ENCODE assay signal across 17 mouse cellular contexts in genomic region chr3:147240651-147241050, GRCm38 (mm10).
A peak's percentile ranks its signal among the peaks of the same experiment; 100 is the strongest.
DNase-seq lines count a peak whose midpoint lies in the region; ATAC-seq and TF ChIP-seq lines count a peak whose summit lies in the region.
"Had no signal": no experiment of that assay in that cellular context is flagged by ENCODE, and none has a peak within 500 bp of the region (broad histone marks: within the 10 kb centered on the region; RNA-seq: fewer than 3 reads in every experiment).

No protein-coding gene starts in this region.

- H3K27ac ChIP-seq in hindbrain, postnatal 0 days, result no peak overlapping the region
- no peak overlapping the region for H3K27ac ChIP-seq in hindbrain, embryonic 12.5 days
- no peak overlapping the region for H3K27ac ChIP-seq in midbrain, embryonic 11.5 days (ENCODE audit: low read depth, low read length)
- H3K27ac ChIP-seq in midbrain, embryonic 14.5 days (replicated peaks; ENCODE audit: low read depth, low read length), result no peak overlapping the region
- H3K27ac ChIP-seq: embryonic facial prominence, embryonic 13.5 days; gastrocnemius, adult 2 months; heart, embryonic 10.5 days; kidney, embryonic 15.5 days had no signal

- 30% methylated on average over 4 of the region's 4 CpGs for WGBS in hindbrain, postnatal 0 days
- 25% methylated on average over 4 of the region's 4 CpGs for WGBS in hindbrain, embryonic 12.5 days
- 12% methylated on average over 4 of the region's 4 CpGs for WGBS in midbrain, embryonic 11.5 days
- WGBS in midbrain, embryonic 14.5 days, result 15% methylated on average over 4 of the region's 4 CpGs

- no peak overlapping the region for H3K4me3 ChIP-seq in hindbrain, postnatal 0 days (ENCODE audit: low read length)
- no peak overlapping the region for H3K4me3 ChIP-seq in hindbrain, embryonic 12.5 days
- no peak overlapping the region for H3K4me3 ChIP-seq in midbrain, embryonic 11.5 days (ENCODE audit: low read depth, low read length)
- H3K4me3 ChIP-seq in midbrain, embryonic 14.5 days (replicated peaks; ENCODE audit: low read depth, low read length), result no peak overlapping the region
- H3K4me3 ChIP-seq: embryonic facial prominence, embryonic 13.5 days; gastrocnemius, adult 2 months; heart, embryonic 10.5 days; kidney, embryonic 15.5 days had no signal

- no peak overlapping the region for H3K9ac ChIP-seq in hindbrain, postnatal 0 days (replicated peaks; ENCODE audit: low read length)
- H3K9ac ChIP-seq in hindbrain, embryonic 12.5 days, result no peak overlapping the region
- no peak overlapping the region for H3K9ac ChIP-seq in midbrain, embryonic 11.5 days (ENCODE audit: low read length)
- H3K9ac ChIP-seq in midbrain, embryonic 14.5 days (replicated peaks; ENCODE audit: low read length), result no peak overlapping the region
- H3K9ac ChIP-seq: embryonic facial prominence, embryonic 13.5 days; kidney, embryonic 15.5 days had no signal

- no peak for ATAC-seq in hindbrain, postnatal 0 days
- no peak for ATAC-seq in hindbrain, embryonic 12.5 days (ENCODE audit: low FRiP score)
- ATAC-seq in midbrain, embryonic 11.5 days (ENCODE audit: low FRiP score), result peak; percentile 35; the same call in 1 of the 2 replicates
- no peak for ATAC-seq in midbrain, embryonic 14.5 days (ENCODE audit: low FRiP score, low TSS enrichment)
- ATAC-seq: forebrain, embryonic 14.5 days had no signal

- TF ChIP-seq CTCF in hindbrain, postnatal 0 days (IDR thresholded peaks at IDR 0.05; ENCODE audit: low read depth), result no peak

- H3K9me3 ChIP-seq in hindbrain, postnatal 0 days (ENCODE audit: low read length), result no peaks in the 10 kb centered on the region
- H3K9me3 ChIP-seq in hindbrain, embryonic 12.5 days (replicated peaks), result no peaks in the 10 kb centered on the region
- no peaks in the 10 kb centered on the region for H3K9me3 ChIP-seq in midbrain, embryonic 11.5 days (ENCODE audit: control insufficient read depth, low read length)
- no peaks in the 10 kb centered on the region for H3K9me3 ChIP-seq in midbrain, embryonic 14.5 days (ENCODE audit: control insufficient read depth, low read length)
- H3K9me3 ChIP-seq: embryonic facial prominence, embryonic 13.5 days; heart, embryonic 10.5 days; kidney, embryonic 15.5 days had no signal

- no peak overlapping the region for H3K4me2 ChIP-seq in hindbrain, postnatal 0 days (ENCODE audit: low read depth, low read length)
- H3K4me2 ChIP-seq in hindbrain, embryonic 12.5 days (replicated peaks), result no peak overlapping the region
- no peak overlapping the region for H3K4me2 ChIP-seq in midbrain, embryonic 11.5 days
- no peak overlapping the region for H3K4me2 ChIP-seq in midbrain, embryonic 14.5 days (ENCODE audit: low read length)
- H3K4me2 ChIP-seq: embryonic facial prominence, embryonic 13.5 days; kidney, embryonic 15.5 days had no signal

- no peaks in the 10 kb centered on the region for H3K4me1 ChIP-seq in hindbrain, postnatal 0 days (ENCODE audit: insufficient read depth, low read length)
- no peaks in the 10 kb centered on the region for H3K4me1 ChIP-seq in hindbrain, embryonic 12.5 days
- no peaks in the 10 kb centered on the region; the same call in 1 of the 2 replicates for H3K4me1 ChIP-seq in midbrain, embryonic 11.5 days (ENCODE audit: control insufficient read depth, insufficient read depth, low read length)
- H3K4me1 ChIP-seq in midbrain, embryonic 14.5 days (ENCODE audit: control insufficient read depth, insufficient read depth, low read length), result no peaks in the 10 kb centered on the region
- H3K4me1 ChIP-seq: embryonic facial prominence, embryonic 13.5 days; heart, embryonic 10.5 days had no signal

- H3K27me3 ChIP-seq in hindbrain, postnatal 0 days (ENCODE audit: insufficient read depth, low read length), result no peaks in the 10 kb centered on the region
- no peaks in the 10 kb centered on the region for H3K27me3 ChIP-seq in hindbrain, embryonic 12.5 days
- H3K27me3 ChIP-seq in midbrain, embryonic 11.5 days (ENCODE audit: control insufficient read depth, insufficient read depth, low read length), result no peaks in the 10 kb centered on the region
- H3K27me3 ChIP-seq in midbrain, embryonic 14.5 days (ENCODE audit: control insufficient read depth, insufficient read depth, low read length), result no peaks in the 10 kb centered on the region
- H3K27me3 ChIP-seq: embryonic facial prominence, embryonic 13.5 days; kidney, embryonic 15.5 days had no signal

- no peaks in the 10 kb centered on the region for H3K36me3 ChIP-seq in hindbrain, postnatal 0 days (ENCODE audit: insufficient read depth, low read length)
- no peaks in the 10 kb centered on the region for H3K36me3 ChIP-seq in hindbrain, embryonic 12.5 days
- no peaks in the 10 kb centered on the region for H3K36me3 ChIP-seq in midbrain, embryonic 11.5 days (ENCODE audit: control insufficient read depth, insufficient read depth, low read length)
- no peaks in the 10 kb centered on the region for H3K36me3 ChIP-seq in midbrain, embryonic 14.5 days (ENCODE audit: control insufficient read depth, insufficient read depth, low read length)
- H3K36me3 ChIP-seq: embryonic facial prominence, embryonic 13.5 days; heart, embryonic 10.5 days; kidney, embryonic 15.5 days had no signal

- peak; percentile 36 to 40 for DNase-seq in cerebellum, postnatal 10 days
- no peak for DNase-seq in cerebellum, adult 18-20 months
- peak; percentile 11 for DNase-seq in hindbrain, postnatal 0 days (ENCODE audit: low spot score)
- DNase-seq in midbrain, embryonic 11.5 days (ENCODE audit: low spot score, missing footprints), result no peak
- DNase-seq in midbrain, embryonic 14.5 days, result no peak
- peak; percentile 73 for DNase-seq in retina, postnatal 1 day
- DNase-seq in thymus, postnatal 14 days, result no peak
- DNase-seq: adrenal gland, adult 2 months; cerebellum, adult 11-12 months; gastrocnemius, adult 2 months; kidney, adult 11 months; thymus, postnatal 36 days had no signal

Comparison
In these comparisons a context has a peak if more than half of its experiments do, and no peak if none do; other contexts are left out.
1. DNase-seq: peak in cerebellum, postnatal 10 days (2 of 2), hindbrain, postnatal 0 days (single experiment) and retina, postnatal 1 day (single experiment); none in cerebellum, adult 18-20 months (0 of 2), midbrain, embryonic 11.5 days (single experiment), midbrain, embryonic 14.5 days (single experiment) and thymus, postnatal 14 days (single experiment).